Mouse (Mus musculus) E14TG2a.4 (cell line): ENCODE measurements around the gene Dip2a.

Experiments used
- H3K27me3 ChIP-seq: 2 replicates; pipeline ENCODE4 v1.6.1; 2014; ENCODE audit warnings: low read length, control low read depth; ENCODE audit not compliant: insufficient read depth
- H3K36me3 ChIP-seq: 2 replicates; pipeline ENCODE4 v1.6.1; 2014; ENCODE audit warnings: low read length, control low read depth; ENCODE audit not compliant: insufficient read depth
- H3K4me1 ChIP-seq: replicated peaks from 2 replicates; pipeline ENCODE4 v1.6.1; 2014; ENCODE audit warnings: low read depth, low read length, control low read depth
- H3K4me3 ChIP-seq: replicated peaks from 2 replicates; pipeline ENCODE4 v1.5.1; 2014; ENCODE audit warnings: mild to moderate bottlenecking, low read length
- H3K9me3 ChIP-seq: 2 replicates; pipeline ENCODE4 v1.6.1; 2014; ENCODE audit warnings: low read length, control low read depth
- CTCF ChIP-seq: conservative IDR thresholded peaks from 2 replicates; pipeline ENCODE4 v1.5.1; 2014; ENCODE audit warnings: low read length
- NANOG ChIP-seq: IDR thresholded peaks from 2 replicates; pipeline ENCODE4 v1.6.1; 2014; ENCODE audit warnings: borderline replicate concordance, low read length, mixed read lengths
- POU5F1 ChIP-seq: IDR thresholded peaks from 2 replicates; pipeline ENCODE4 v1.6.1; 2014; ENCODE audit warnings: low read length, borderline replicate concordance

Gene Dip2a

GRCm38 (mm10) chr10:76289936-76290671 is 55.0 kb downstream of the Dip2a start:
- no peak for TF ChIP-seq NANOG
- H3K4me3 ChIP-seq = no peak overlapping the region

DNA sequence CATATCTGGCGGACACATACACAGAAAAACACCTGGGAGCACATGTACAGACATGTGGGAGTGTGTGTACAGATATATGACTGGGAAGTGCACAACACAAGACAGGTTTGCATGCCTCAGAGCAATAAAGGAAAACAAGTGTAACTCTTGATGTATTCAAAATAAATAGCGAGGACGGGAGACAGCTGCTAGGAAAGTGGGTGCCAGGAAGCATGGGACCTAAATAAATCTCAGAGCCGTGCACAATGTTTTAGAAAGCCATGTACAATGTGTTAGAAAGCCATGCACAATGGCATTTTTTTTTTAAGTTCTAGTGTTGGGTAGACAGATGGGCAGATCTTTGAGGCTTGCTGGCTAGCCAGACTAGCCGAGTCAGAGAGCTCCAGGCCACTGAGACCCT is 56.0 kb downstream of the Dip2a start:
- Histone ChIP-seq H3K4me1 (no peaks in the 10 kb centered on the region), H3K4me3 (no peak overlapping the region), H3K27me3 (no peaks in the 10 kb centered on the region), H3K36me3 (no peaks in the 10 kb centered on the region), H3K9me3 (no peaks in the 10 kb centered on the region)
- no peak for TF ChIP-seq CTCF
- no peak for TF ChIP-seq NANOG
- no peak for TF ChIP-seq POU5F1

More at GRCm38 (mm10) chr10:76289936-76290671, 55.0 kb downstream of the Dip2a start:
- no peaks in the 10 kb centered on the region for H3K9me3 ChIP-seq
- no peaks in the 10 kb centered on the region for H3K4me1 ChIP-seq
- 0 out of 2 replicates have a peak, but pooled peaks cover under 1% of the 10 kb centered on the region for H3K36me3 ChIP-seq
- no peaks in the 10 kb centered on the region for H3K27me3 ChIP-seq

DNA sequence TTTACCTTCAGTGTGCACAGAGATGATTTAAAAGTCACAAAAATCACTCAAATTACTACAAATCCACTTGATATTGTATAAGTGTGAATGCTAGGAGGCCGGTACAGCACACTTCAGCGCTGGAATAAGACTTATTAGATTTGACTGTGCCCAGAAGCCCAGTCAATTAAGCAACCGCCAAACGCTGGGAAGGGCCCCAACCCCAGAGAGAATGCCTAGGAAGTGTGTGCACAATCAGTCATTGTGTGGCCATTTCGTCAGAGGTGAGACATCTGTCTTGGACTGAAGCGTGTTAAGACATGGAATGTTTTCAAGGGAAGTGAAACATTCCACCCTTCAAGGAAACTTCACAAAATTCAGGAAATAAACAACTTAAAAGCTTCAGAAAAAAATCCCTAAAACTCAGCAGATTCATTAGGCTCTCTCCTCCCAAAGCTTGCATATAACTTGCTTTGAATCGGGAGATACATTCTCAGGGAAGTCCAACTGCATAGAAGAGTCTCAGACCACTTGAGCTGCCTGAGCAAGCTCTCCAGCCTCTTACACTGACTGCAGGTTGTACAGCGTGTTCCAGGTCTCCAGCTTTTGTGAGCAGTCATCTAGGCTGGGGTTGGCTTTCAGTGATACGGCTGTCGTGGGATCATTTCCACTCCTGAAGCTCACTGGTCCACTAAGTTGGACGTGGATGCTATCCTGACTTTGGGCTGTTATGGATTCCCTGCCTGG is 56.7 kb downstream of the Dip2a start:
- H3K9me3 ChIP-seq = no peaks in the 10 kb centered on the region
- no peaks in the 10 kb centered on the region for H3K4me1 ChIP-seq
- H3K27me3 ChIP-seq = no peaks in the 10 kb centered on the region
- no peak for TF ChIP-seq POU5F1
- TF ChIP-seq CTCF = no peak
- no peak for TF ChIP-seq NANOG
- H3K36me3 ChIP-seq = no peaks in the 10 kb centered on the region
- H3K4me3 ChIP-seq = no peak overlapping the region

DNA sequence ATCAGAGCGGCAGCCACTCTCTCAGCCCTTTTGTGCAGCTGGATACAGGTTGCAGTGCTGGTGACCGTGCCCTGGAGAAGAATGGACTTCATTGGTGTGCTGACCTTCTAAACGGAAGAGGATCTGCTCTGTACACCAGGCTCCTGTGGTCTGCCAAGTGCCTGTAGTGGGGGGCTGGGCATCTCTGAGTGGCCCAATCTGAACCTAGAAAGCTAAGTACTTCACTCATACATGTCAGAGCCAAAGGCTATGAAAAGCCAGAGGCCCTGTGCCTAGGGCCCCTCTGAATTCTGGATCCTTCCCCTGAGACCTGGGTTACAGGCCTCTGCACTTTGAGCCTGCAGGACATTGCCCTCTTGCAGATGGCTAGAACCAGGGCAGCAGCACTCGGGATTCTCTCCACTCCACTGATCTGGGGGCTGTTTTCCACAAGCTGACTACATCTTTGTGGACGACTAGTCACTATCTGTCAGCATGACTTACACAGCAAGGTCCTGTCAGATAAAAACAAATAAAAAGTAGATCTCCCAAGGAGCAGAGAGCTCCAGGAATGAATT is 66.5 kb downstream of the Dip2a start:
- peaks cover 6% of the 10 kb centered on the region for H3K4me1 ChIP-seq
- H3K27me3 ChIP-seq = no peaks in the 10 kb centered on the region
- H3K9me3 ChIP-seq = no peaks in the 10 kb centered on the region
- H3K4me3 ChIP-seq = no peak overlapping the region
- H3K36me3 ChIP-seq = 0 out of 2 replicates have a peak, but pooled peaks cover 3% of the 10 kb centered on the region
- no peak for TF ChIP-seq POU5F1
- no peak for TF ChIP-seq CTCF
- TF ChIP-seq NANOG = no peak

DNA sequence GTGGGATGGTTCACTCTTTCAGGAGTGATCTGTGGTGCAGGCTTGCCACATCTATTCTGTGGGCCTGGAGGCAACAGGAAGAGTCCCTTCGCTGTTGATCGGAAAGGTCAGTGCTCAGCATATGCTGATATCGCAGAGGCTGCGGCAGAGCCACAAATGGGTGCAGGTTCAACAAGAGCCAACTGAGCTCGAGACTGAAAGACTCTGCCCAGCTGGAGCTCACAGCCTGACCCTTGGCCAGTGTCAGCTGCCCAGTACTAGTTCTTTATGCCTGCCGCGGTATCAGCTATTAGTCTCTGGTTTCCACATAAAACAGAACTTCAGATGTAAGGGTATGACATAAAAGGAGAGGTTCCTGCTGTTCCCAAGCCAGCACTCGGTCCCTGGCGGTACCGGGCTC is 69.8 kb downstream of the Dip2a start:
- no peaks in the 10 kb centered on the region for H3K36me3 ChIP-seq
- peaks cover 6% of the 10 kb centered on the region for H3K4me1 ChIP-seq
- TF ChIP-seq POU5F1 (no peak), CTCF (0 out of 2 replicates have a peak, but pooled peaks have one; percentile 6)
- H3K9me3 ChIP-seq = no peaks in the 10 kb centered on the region
- H3K27me3 ChIP-seq = no peaks in the 10 kb centered on the region
- H3K4me3 ChIP-seq = peak overlapping the region; percentile 35

GRCm38 (mm10) chr10:76271238-76271637 is 73.9 kb downstream of the Dip2a start:
- H3K4me1 ChIP-seq = peaks cover 6% of the 10 kb centered on the region
- no peak for TF ChIP-seq NANOG
- no peak for TF ChIP-seq POU5F1
- TF ChIP-seq CTCF = peak; percentile 50

GRCm38 (mm10) chr10:76262431-76262830 is 82.7 kb downstream of the Dip2a start:
- TF ChIP-seq NANOG = no peak
- TF ChIP-seq CTCF = no peak
- TF ChIP-seq POU5F1 = no peak
- no peak overlapping the region for H3K4me3 ChIP-seq
- 0 out of 2 replicates have a peak, but pooled peaks cover 3% of the 10 kb centered on the region for H3K36me3 ChIP-seq
- peaks cover 25% of the 10 kb centered on the region for H3K4me1 ChIP-seq
- H3K27me3 ChIP-seq = no peaks in the 10 kb centered on the region
- no peaks in the 10 kb centered on the region for H3K9me3 ChIP-seq

More at GRCm38 (mm10) chr10:76271238-76271637, 73.9 kb downstream of the Dip2a start:
- Histone ChIP-seq H3K9me3 (no peaks in the 10 kb centered on the region), H3K27me3 (no peaks in the 10 kb centered on the region), H3K4me3 (no peak overlapping the region), H3K36me3 (no peaks in the 10 kb centered on the region)

- H3K27me3 ChIP-seq = no peaks in the 10 kb centered on the region
- peaks cover 25% of the 10 kb centered on the region for H3K4me1 ChIP-seq
- no peak overlapping the region for H3K4me3 ChIP-seq
- H3K9me3 ChIP-seq = no peaks in the 10 kb centered on the region
- H3K36me3 ChIP-seq = 0 out of 2 replicates have a peak, but pooled peaks cover 3% of the 10 kb centered on the region
- TF ChIP-seq NANOG = no peak
Measured at GRCm38 (mm10) chr10:76261447-76261846, 83.6 kb downstream of the Dip2a start.
